Mouse (Mus musculus) gastrocnemius, adult 2 months (tissue): ENCODE results near the gene Slc39a11. TPM values are rescaled to one million over a fixed set of nuclear protein-coding genes. Genes with fewer than 3 reads are reported as not detected.
A peak's percentile ranks its signal among the peaks of the same experiment; 100 is the strongest.

ENCODE experiments used
- DNase-seq: peaks from one replicate; pipeline ENCODE4 v3.0.0; 2022
- H3K27ac ChIP-seq: fragments of 200-600 bp; 2 replicates; pipeline ENCODE4 v1.8.1; 2022; ENCODE audit warnings: mild to moderate bottlenecking
- H3K4me3 ChIP-seq: fragments of 200-600 bp; 2 replicates; pipeline ENCODE4 v1.8.1; 2022; ENCODE audit warnings: mild to moderate bottlenecking, moderate library complexity
- CTCF ChIP-seq: fragments of 200-600 bp; IDR thresholded peaks from 2 replicates; pipeline ENCODE4 v1.8.1; 2022; ENCODE audit warnings: antibody characterized with exemption, mild to moderate bottlenecking, moderate library complexity
- intact Hi-C: fragments of 180-260 bp; cut with DNase I; formaldehyde crosslinking; loops from one replicate; pipeline ENCODE4 v1.15.1; 2025
- total RNA-seq, 2 experiments: library from RNA; stranded (reverse); gene quantifications; 2 replicates each; pipeline ENCODE4 v1.2.3; 2021

Slc39a11 gene
- total RNA-seq, 2 experiments from 2014 or later = 1.8 to 3.0 TPM

DNA sequence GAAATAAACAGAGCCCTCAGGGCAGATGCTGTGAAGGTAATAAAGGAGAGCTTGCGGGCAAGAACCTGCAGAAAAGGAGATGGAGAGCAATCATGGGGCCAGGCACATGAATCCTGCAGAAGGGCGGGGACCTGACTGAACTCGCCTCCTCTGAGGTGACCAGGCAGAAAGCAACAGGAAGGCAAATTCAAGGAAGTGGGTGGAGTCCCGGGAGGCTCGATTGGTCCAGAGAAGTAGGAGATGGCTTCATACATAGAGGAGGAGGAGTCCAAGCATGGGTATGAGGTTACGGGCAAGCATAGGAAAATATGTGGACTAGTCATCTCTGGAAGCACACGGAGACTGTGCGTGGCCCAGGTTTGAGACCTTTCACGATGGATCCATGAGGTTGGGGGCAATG is 212.5 kb downstream of the Slc39a11 start:
- intact Hi-C loops = no loop called here
- Histone ChIP-seq H3K4me3 (no peak overlapping the region), H3K27ac (no peak overlapping the region)
- DNase-seq = no peak
- no peak for TF ChIP-seq CTCF

DNA sequence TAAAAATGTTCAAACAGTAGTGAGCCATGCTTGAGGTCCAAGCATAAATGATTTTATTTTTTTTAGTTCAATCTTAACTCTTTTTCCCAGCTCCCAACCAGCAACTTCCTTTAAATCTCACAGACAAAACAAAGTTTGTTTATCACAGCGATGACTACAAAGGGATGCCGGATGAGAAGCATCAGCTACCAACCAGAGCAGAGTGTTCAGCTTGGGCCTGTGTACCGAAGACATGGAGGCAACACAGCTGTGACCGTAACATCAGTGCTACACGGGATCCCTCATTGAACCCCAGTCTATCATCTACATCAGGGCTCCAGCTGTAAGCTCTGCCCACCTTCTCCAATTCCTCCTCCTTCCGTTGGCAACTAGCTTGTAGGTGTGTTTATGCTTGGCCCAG is 213.6 kb downstream of the Slc39a11 start:
- DNase-seq = no peak
- no peak overlapping the region for H3K4me3 ChIP-seq
- no peak for TF ChIP-seq CTCF
- intact Hi-C loops = no loop called here
- H3K27ac ChIP-seq = no peak overlapping the region

DNA sequence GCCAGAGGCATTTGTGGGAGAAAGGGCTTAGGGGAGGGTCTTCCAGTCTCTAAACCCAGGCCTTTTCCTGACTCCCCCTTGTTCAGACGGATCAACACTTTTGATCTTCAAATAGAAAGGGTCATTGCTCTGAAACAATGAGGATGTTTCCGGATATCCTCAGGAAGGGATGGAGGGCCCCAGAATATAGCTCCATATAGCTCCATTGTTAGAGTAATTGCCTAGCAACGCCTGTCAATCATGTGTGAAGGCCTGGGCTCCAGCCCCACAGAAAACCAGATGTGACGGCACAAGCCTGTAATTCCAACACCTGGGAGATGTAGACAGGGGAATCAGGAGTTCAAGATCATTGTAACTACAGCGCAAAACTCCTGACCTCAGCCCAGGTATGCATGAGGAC is 214.2 kb downstream of the Slc39a11 start:
- TF ChIP-seq CTCF = no peak
- no peak overlapping the region for H3K4me3 ChIP-seq
- no peak overlapping the region for H3K27ac ChIP-seq
- DNase-seq = no peak
- intact Hi-C loops = no loop called here

- Histone ChIP-seq H3K4me3 (no peak overlapping the region), H3K27ac (no peak overlapping the region)
- no peak for TF ChIP-seq CTCF
- intact Hi-C loops = no loop called here
- DNase-seq = peak; percentile 62
Observed at GRCm38 (mm10) chr11:113431161-113431560, 218.7 kb downstream of the Slc39a11 start.

GRCm38 (mm10) chr11:113425882-113426281 is 224.0 kb downstream of the Slc39a11 start:
- TF ChIP-seq CTCF = no peak
- Histone ChIP-seq H3K4me3 (no peak overlapping the region), H3K27ac (no peak overlapping the region)
- no peak for DNase-seq
- intact Hi-C loops = no loop called here

DNA sequence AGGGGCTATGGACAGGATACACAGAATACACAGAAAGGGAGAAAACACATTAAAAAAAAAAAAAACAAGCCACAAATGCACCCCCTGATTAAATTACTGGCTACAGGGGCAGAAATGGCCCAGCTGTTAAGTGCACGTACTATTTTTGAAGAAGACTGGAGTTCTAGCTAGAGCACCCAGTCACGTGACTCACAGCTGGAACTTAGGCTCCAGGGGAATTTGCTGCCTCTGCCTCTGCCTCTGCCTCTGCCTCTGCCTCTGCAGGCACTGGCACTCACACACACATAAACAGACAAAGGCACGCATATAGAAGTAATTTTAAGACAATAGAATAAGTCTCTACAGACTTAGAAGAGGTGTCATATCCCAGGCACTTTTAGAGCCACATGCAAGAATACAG is 224.4 kb downstream of the Slc39a11 start:
- H3K4me3 ChIP-seq = no peak overlapping the region
- intact Hi-C loops = no loop called here
- TF ChIP-seq CTCF = no peak

DNA sequence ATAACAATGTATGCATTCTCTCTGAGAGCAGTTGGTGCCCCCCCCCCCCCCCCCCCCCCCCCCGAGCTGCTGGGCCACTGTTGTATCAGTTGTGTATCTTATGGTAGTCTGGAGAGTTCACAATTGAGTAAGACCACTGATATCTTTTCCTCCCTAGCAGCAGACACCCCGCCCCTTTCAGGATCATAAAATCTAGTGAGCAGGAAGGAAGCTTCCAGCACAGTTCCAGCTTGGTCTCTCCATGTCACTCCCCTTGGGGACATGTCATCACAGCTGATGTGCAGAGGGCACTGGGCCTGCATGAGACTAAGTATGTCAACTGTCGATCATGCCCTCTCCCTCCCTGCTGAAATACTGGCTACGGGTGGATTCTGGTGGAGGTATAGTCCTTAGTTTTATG is 225.1 kb downstream of the Slc39a11 start:
- intact Hi-C loops = no loop called here
- TF ChIP-seq CTCF = no peak
- Histone ChIP-seq H3K4me3 (no peak overlapping the region), H3K27ac (no peak overlapping the region)
- DNase-seq = no peak

More for the DNA sequence above, 224.4 kb downstream of the Slc39a11 start:
- H3K27ac ChIP-seq = no peak overlapping the region
- no peak for DNase-seq

- Histone ChIP-seq H3K27ac (no peak overlapping the region), H3K4me3 (no peak overlapping the region)
- DNase-seq = no peak
- intact Hi-C loops = no loop called here
- no peak for TF ChIP-seq CTCF
Observed at GRCm38 (mm10) chr11:113422598-113422997, 227.3 kb downstream of the Slc39a11 start.

DNA sequence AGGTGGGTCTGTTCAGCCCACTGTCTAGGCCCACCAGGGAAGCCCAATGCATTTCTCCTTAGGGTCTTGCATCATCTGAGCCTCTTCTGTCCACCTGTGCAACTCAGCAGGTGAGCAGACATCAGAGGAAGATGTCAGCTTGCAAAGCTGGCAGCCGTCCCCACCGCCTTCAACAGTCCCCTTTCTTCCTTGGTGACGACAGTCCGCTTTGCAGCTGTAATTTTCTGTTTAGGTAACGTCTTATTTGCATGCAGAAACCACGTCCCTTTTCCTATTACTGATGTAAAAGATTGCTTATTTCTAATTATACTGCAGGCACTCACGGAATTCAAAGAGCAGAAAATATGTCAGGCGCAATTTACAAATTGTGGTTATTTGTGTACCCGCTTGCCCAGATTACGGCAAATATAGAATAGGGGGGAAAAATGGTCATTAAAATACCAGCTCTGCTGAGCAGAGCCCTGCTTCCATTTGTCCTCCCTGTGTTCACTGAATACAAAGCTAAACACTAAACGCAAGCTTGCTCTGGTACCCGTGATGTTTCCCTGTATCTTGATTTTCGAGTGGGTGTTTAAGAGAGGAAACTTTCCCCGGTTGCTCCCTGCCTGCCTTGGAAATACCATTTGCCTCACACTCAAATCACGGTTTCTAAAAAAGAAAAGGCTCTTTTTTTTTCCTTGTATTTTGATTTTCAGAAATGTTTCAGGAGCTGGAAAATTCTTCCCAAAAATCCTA is 230.8 kb downstream of the Slc39a11 start:
- no peak for DNase-seq
- H3K4me3 ChIP-seq = no peak overlapping the region

GRCm38 (mm10) chr11:113417948-113418347 is 231.9 kb downstream of the Slc39a11 start:
- H3K27ac ChIP-seq = no peak overlapping the region
- intact Hi-C loops = loop anchor here (10.0 kb wide), 1 partner anchor 243 kb away; no protein-coding TSS in a partner anchor
- DNase-seq = no peak
- TF ChIP-seq CTCF = no peak; the same call in 1 of the 2 replicates
- no peak overlapping the region for H3K4me3 ChIP-seq

More for the DNA sequence above, 230.8 kb downstream of the Slc39a11 start:
- H3K27ac ChIP-seq = no peak overlapping the region
- intact Hi-C loops = loop anchor here (10.0 kb wide), 1 partner anchor 244 kb away; no protein-coding TSS in a partner anchor
- no peak for TF ChIP-seq CTCF

GRCm38 (mm10) chr11:113412545-113412944 is 237.3 kb downstream of the Slc39a11 start:
- TF ChIP-seq CTCF = peak; percentile 62
- Histone ChIP-seq H3K27ac (no peak overlapping the region), H3K4me3 (no peak overlapping the region)
- no peak for DNase-seq
- intact Hi-C loops = loop anchor here (5.0 to 10.0 kb wide), 2 partner anchors 115 to 238 kb away; no protein-coding TSS in a partner anchor

DNA sequence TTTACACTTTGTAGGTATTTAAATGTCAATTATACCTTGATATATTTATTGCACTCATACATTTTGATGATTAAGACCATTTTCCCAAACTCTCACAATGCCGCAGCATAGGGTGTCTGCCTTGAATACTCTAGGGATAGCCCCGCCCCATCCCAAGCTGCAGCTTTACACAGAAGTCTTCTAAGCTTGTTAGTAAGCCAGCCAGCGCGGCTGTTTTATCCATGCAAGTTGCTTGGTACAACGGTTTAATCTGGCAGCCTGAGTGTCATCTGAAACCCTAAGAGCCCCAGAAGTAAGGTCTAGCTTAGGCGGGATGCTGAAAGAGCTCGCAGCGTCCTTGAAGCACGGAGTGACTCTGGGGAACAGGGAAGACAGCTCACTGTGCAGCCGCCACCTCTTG is 238.1 kb downstream of the Slc39a11 start:
- no peak for TF ChIP-seq CTCF
- Histone ChIP-seq H3K4me3 (no peak overlapping the region), H3K27ac (no peak overlapping the region)
- no peak for DNase-seq
- intact Hi-C loops = loop anchor here (5.0 to 10.0 kb wide), 2 partner anchors 114 to 237 kb away; no protein-coding TSS in a partner anchor

- no peak for DNase-seq
- Histone ChIP-seq H3K27ac (no peak overlapping the region), H3K4me3 (no peak overlapping the region)
- intact Hi-C loops = no loop called here
- TF ChIP-seq CTCF = peak; percentile 26; the same call in 1 of the 2 replicates
Observed at GRCm38 (mm10) chr11:113409121-113409520, 240.8 kb downstream of the Slc39a11 start.

DNA sequence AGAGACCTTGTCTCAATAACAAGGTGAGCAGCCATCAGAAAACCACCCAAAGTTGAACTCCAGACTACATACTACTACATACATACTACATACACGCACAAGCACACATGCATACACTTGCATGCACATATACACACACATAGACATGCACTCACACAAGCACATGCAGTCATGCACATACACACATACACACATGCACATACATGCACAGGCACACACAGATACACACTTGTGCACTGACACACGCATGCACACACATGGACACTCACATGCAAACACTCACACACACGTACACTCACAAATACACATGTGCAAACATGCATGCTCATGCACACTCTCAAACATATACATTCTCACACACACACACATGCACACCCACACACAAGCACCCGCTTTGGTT is 242.4 kb downstream of the Slc39a11 start:
- no peak for TF ChIP-seq CTCF
- no peak overlapping the region for H3K4me3 ChIP-seq
- no peak for DNase-seq
- H3K27ac ChIP-seq = no peak overlapping the region
- intact Hi-C loops = no loop called here
